Mouse (Mus musculus): ENCODE results near the gene Cyp4f39.

DNA sequence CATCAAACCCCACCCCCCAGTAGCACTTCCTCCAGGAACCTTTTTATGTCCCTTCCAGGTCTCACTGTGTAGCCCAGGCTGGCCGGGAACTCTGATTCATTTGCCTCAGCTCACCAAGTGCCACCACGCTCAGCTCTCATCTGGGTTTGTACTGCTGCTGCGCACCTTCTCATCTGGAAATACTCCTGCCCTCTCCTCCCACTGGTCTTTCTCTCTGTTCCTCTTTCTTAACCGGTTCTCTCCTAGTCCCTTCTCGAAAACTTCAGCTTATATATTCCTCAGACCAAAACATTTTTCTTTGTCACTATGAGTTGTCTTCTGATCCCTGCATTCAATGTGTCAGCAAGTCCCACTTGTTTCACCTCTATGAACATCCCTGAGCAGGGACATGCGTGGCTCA, 9.3 kb upstream of the Cyp4f39 start:
- no peak for TF ChIP-seq POLR2A (IDR thresholded peaks at IDR 0.05; ENCODE audit: extremely low read depth, insufficient read depth, low read length)
- no peak for TF ChIP-seq CTCF (IDR thresholded peaks at IDR 0.05; ENCODE audit: extremely low read depth, insufficient read depth, low read length)

Data from cortical plate, adult 2 months (tissue).